Mouse (Mus musculus): ENCODE measurements at regions not wholly inside any gene's neighbourhood (a gene's known extent, or its start where the extent isn't known, plus 50 kb on each side); places are given as distances from the start of the nearest gene placed in this dataset.

GRCm38 (mm10) chr10:11745587-11745986 lies 402.4 kb downstream of the Epm2a start:
- TF ChIP-seq CTCF (IDR thresholded peaks at IDR 0.05 in 2 of 3, conservative IDR thresholded peaks at IDR 0.05 in 1 of 3; ENCODE audit: control insufficient read depth in 1 of 3, insufficient read depth in 1 of 3, low read depth in 2 of 3, low read length in 3 of 3, poor library complexity in 1 of 3, severe bottlenecking in 1 of 3) (no peak), UBTF (IDR thresholded peaks at IDR 0.05; ENCODE audit: borderline replicate concordance, insufficient read depth, low read depth, low read length) (no peak), TBP (IDR thresholded peaks at IDR 0.05; ENCODE audit: low read depth, low read length) (no peak), TAL1 (IDR thresholded peaks at IDR 0.05; ENCODE audit: low read length) (no peak), POLR2A (IDR thresholded peaks at IDR 0.05; ENCODE audit: control insufficient read depth in 1 of 2, insufficient read depth in 1 of 2, low read depth in 1 of 2, low read length in 2 of 2, poor library complexity in 1 of 2) (no peak), E2F4 (IDR thresholded peaks at IDR 0.05; ENCODE audit: borderline replicate concordance, low read depth, low read length) (no peak), POLR2AphosphoS2 (IDR thresholded peaks at IDR 0.05; ENCODE audit: low read length) (no peak), GABPA (IDR thresholded peaks at IDR 0.05; ENCODE audit: low read depth, low read length) (no peak), SMC3 (IDR thresholded peaks at IDR 0.05; ENCODE audit: low read depth, low read length) (no peak)

Measured in MEL (cell line).